Mouse (Mus musculus) hindbrain, embryonic 14.5 days (tissue): ENCODE data around the gene Gm21788. TPM values are rescaled to one million over a fixed set of nuclear protein-coding genes. Genes with fewer than 3 reads are reported as not detected.
"Not testable (repeated sequence)": the region's sequence is repeated elsewhere in the genome, so short reads cannot be mapped to it uniquely, and the experiment has no call there.

Source experiments
- ATAC-seq: fragments of 200-750 bp; cut with Nextera tagmentation; 2 replicates; pipeline ENCODE4 v1.8.0; 2017; ENCODE audit warnings: moderate number of reproducible peaks, mild to moderate bottlenecking, moderate TSS enrichment, moderate library complexity; ENCODE audit not compliant: low FRiP score
- DNase-seq: peaks from one replicate; pipeline ENCODE4 v3.0.0-alpha.2; 2015; ENCODE audit warnings: low spot score
- H3K27ac ChIP-seq: fragments of 300-500 bp; sonication (generic); 2 replicates; pipeline ENCODE4 v1.5.1; 2014; ENCODE audit warnings: mild to moderate bottlenecking, moderate library complexity
- H3K27me3 ChIP-seq: fragments of 300-500 bp; sonication (generic); 2 replicates; pipeline ENCODE4 v1.6.1; 2014; ENCODE audit warnings: mild to moderate bottlenecking, low read length, mixed read lengths; ENCODE audit not compliant: control insufficient read depth, insufficient read depth
- H3K36me3 ChIP-seq: fragments of 300-500 bp; sonication (generic); replicated peaks from 2 replicates; pipeline ENCODE4 v1.6.1; 2014; ENCODE audit not compliant: control insufficient read depth, insufficient read depth
- H3K4me1 ChIP-seq: fragments of 300-500 bp; sonication (generic); replicated peaks from 2 replicates; pipeline ENCODE4 v1.6.1; 2014; ENCODE audit warnings: antibody characterized with exemption, low read length, mixed read lengths; ENCODE audit not compliant: control insufficient read depth, insufficient read depth
- H3K4me2 ChIP-seq: fragments of 300-500 bp; sonication (generic); replicated peaks from 2 replicates; pipeline ENCODE4 v1.6.1; 2014; ENCODE audit warnings: mild to moderate bottlenecking, moderate library complexity
- H3K4me3 ChIP-seq: fragments of 300-500 bp; sonication (generic); replicated peaks from 2 replicates; pipeline ENCODE4 v1.5.1; 2014; ENCODE audit warnings: mild to moderate bottlenecking, low read length
- H3K9ac ChIP-seq: fragments of 300-500 bp; sonication (generic); 2 replicates; pipeline ENCODE4 v1.6.1; 2014
- H3K9me3 ChIP-seq: fragments of 300-500 bp; sonication (generic); 2 replicates; pipeline ENCODE4 v1.6.1; 2016; ENCODE audit warnings: low read length; ENCODE audit not compliant: control insufficient read depth
- WGBS: fragments of 180-500 bp; shearing (Covaris S2); extraction: QIAGEN DNeasy Blood & Tissue Kit; methylation state at CpG from one replicate; pipeline ENCODE4 v1.1.7; 2014; 5-methylcytosine and 5-hydroxymethylcytosine counted together
- polyA plus RNA-seq: library from polyadenylated mRNA; unstranded; fragments of >200 nt; fragmentation: Nextera tagmentation; extraction: Ambion mirVana; gene quantifications from 2 replicates; pipeline ENCODE4 v1.2.1, GENCODE M21; 2014

The Gm21788 gene
- not detected in 2 replicates for polyA plus RNA-seq

DNA sequence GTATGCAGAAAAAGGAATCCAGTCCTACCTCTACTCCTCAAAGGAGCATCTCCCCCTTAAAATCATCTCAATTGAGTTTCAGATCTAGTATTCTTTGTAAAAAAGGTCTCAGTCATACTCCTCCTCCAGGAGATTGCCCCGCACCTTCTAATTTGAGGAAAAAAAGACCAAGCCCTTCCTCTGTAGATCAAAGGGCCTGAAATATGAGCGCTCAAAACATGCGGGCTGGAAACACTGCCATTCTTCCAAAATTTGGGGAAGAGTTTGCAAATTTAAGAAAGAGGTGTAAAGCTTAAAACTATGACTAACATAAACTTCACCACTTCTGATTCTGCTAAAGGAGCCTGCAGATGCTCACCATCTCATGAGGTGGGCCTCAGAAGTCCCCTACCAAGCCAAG is at the start of gene Gm21788:
TSS of gene Gm21788 (plus strand) at position 301 of the 400 bp plus-strand sequence.
- WGBS = no CpG with 5 or more reads among the region's 3 CpGs
- H3K9me3 ChIP-seq, DNase-seq, H3K4me1 ChIP-seq, H3K36me3 ChIP-seq, H3K9ac ChIP-seq, H3K27me3 ChIP-seq, ATAC-seq, H3K27ac ChIP-seq, H3K4me3 ChIP-seq, H3K4me2 ChIP-seq: not testable (repeated sequence)

Other genes with a start within 250 kb of the Gm21788 start
- gene Gm21244, start 235.7 kb upstream of the Gm21788 start, polyA plus RNA-seq = not detected in 2 replicates
- gene Gm28998, start 151.2 kb upstream of the Gm21788 start, polyA plus RNA-seq = not detected in 2 replicates
- not detected in 2 replicates for gene Gm20826, start 233.5 kb downstream of the Gm21788 start, polyA plus RNA-seq